Mouse (Mus musculus): Measurements from ENCODE around the gene Foxi2. TPM values are rescaled to one million over a fixed set of nuclear protein-coding genes. Genes with fewer than 3 reads are reported as not detected.
A peak's percentile ranks its signal among the peaks of the same experiment; 100 is the strongest.

The Foxi2 gene
- not detected for total RNA-seq (2021)
- long read RNA-seq, experiment 1, result 0 reads
- long read RNA-seq, experiment 2, result 0 reads

GRCm38 (mm10) chr7:135410237-135410965 is at the start of gene Foxi2:
Foxi2 (plus strand) TSS chr7:135410308.
- intact Hi-C loops (cut with DNase I), result no loop called here
- DNase-seq, result no peak

DNA sequence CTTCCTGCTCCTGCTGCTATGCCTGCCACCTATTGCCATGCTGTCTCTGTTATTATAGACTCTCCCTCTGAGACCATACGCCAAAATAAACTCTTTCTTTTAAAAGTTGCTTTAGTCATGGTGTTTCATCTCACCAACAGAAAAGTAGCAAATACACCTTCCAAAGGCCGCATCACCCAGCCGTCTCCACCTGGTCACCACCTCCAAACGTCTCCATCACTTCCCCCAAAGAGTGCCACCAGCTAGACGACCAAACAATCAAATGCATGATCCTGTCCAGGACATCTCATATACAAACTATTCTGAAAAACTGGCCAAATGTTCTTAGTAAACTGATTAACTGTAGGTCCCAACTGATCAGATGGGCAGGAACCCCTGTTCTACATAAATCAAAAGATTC is 45.5 kb upstream of the Foxi2 start:
- no peak for DNase-seq
- intact Hi-C loops (cut with DNase I), result no loop called here

- no peak for DNase-seq
- intact Hi-C loops (cut with DNase I), result no loop called here
Observed at GRCm38 (mm10) chr7:135376048-135376447, 34.1 kb upstream of the Foxi2 start.

GRCm38 (mm10) chr7:135376932-135377331 is 33.2 kb upstream of the Foxi2 start:
- intact Hi-C loops (cut with DNase I), result no loop called here
- DNase-seq, result peak in 1 of 2 experiments; percentile 3

DNA sequence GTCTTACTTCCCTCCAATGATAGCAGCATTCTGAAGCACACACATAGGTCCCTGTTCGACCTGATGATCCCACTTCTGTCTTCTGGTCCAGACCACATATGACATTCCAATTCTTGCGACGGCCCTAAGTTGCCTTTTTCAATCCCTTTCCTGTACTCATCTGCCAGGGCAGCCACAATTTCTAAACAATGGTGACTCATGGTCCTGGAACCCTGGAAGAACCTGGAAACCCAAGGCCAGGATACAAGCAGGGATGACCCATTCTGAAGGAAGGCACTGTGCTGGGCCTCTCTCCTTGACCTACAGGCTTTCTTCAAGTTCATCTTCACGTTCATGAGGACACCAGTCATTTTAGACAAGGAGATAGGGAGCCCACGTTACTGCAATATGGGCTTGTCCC is 31.8 kb upstream of the Foxi2 start:
- no peak for DNase-seq
- intact Hi-C loops (cut with DNase I), result no loop called here

- no peak for DNase-seq
- intact Hi-C loops (cut with DNase I), result no loop called here
Observed at GRCm38 (mm10) chr7:135389039-135389438, 21.1 kb upstream of the Foxi2 start.

- intact Hi-C loops (cut with DNase I), result no loop called here
- DNase-seq, result no peak
Observed at GRCm38 (mm10) chr7:135392949-135393542, 17.1 kb upstream of the Foxi2 start.

GRCm38 (mm10) chr7:135394436-135394835 is 15.7 kb upstream of the Foxi2 start:
- DNase-seq, result no peak
- intact Hi-C loops (cut with DNase I), result no loop called here

- intact Hi-C loops (cut with DNase I), result no loop called here
Observed at GRCm38 (mm10) chr7:135395242-135395641, 14.9 kb upstream of the Foxi2 start.

DNA sequence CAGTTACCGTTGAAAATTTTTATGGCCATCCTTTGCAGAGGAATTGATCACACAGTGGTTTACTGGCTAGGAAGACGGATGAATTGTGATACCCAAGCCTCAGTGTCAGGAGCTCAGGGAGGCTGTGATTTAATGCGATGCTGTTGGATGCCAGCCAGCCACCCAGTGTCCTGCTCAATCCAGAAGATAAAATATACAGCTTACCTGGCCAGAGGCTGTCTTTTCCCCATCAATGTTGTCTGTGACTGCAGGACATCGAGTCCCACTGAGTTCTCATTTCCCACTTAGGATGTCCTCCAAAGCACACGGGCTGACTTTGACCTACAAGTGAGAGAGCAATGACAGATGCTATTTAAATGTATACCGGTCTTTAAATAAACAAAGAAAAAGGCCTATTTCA is 13.0 kb upstream of the Foxi2 start:
- intact Hi-C loops (cut with DNase I), result no loop called here
- no peak for DNase-seq

More at GRCm38 (mm10) chr7:135395242-135395641, 14.9 kb upstream of the Foxi2 start:
- DNase-seq, result no peak

GRCm38 (mm10) chr7:135397874-135398273 is 12.2 kb upstream of the Foxi2 start:
- DNase-seq, result no peak
- intact Hi-C loops (cut with DNase I), result no loop called here

- intact Hi-C loops (cut with DNase I), result no loop called here
- DNase-seq, result peak in 1 of 2 experiments; percentile 38
Observed at GRCm38 (mm10) chr7:135403416-135403815, 6.7 kb upstream of the Foxi2 start.

DNA sequence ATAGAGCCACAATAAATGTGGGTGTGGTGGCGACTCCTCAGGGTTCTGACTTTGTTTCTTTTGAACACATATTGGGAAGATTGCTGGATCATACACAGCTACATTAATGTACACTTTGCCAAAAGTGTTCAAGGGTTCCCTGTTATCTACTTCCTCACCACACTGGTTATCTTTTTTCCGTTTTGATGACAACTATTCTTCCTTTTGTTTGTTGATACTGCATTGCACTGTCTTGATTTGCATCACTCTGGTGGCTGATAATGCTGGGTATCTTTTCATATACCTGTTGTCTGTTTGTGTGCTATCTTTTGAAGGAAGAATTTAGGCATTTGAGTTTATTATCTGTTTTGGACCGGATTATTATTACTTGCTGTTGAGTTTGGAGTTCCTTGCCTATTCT is 3.3 kb upstream of the Foxi2 start:
- intact Hi-C loops (cut with DNase I), result no loop called here
- DNase-seq, result no peak

GRCm38 (mm10) chr7:135408501-135408900 is 1.6 kb upstream of the Foxi2 start:
- DNase-seq, result no peak
- intact Hi-C loops (cut with DNase I), result no loop called here

DNA sequence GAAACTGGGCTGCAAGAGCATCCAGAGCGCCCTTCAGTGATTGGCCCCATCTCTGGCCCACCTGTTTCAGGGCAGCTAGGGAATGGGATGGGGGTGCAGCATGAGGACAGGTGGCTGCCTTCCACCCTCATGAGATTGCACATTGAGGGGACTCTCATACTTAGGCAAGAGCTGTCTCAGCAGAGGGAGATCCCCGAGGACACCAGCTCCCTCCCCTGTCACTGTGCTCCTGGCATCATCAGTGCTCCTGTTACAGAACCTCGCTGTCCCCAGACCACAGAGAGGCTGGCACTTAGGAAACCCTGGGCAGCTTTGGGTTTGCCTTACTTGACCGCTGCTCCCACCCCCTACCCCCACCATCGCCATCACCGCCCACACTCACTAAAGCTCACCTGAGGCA is 2.2 kb downstream of the Foxi2 start:
- intact Hi-C loops (cut with DNase I), result no loop called here
- no peak for DNase-seq

GRCm38 (mm10) chr7:135428840-135429239 is 18.7 kb downstream of the Foxi2 start:
- intact Hi-C loops (cut with DNase I), result no loop called here

DNA sequence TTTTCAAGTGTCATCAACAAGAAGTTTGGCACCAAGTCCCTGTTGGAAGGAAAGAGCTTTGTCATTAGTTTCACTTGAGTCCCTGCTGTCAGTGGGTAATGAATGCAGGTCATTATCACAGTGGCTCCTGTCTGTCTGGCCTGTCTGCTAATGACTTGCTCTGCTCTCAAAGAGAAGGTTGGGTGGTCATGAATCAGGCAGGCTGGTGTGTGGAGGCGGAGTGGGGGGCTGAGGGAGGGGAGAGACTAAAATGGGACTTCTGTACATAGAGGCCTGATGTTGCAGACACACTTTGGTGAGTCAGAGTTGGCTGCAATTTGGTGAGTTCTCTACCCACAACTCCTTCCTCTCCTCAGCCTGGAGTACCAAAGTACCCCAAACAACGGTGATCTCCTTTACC is 20.8 kb downstream of the Foxi2 start:
- DNase-seq, result no peak
- intact Hi-C loops (cut with DNase I), result no loop called here

More at GRCm38 (mm10) chr7:135428840-135429239, 18.7 kb downstream of the Foxi2 start:
- no peak for DNase-seq

- intact Hi-C loops (cut with DNase I), result no loop called here
- no peak for DNase-seq
Observed at GRCm38 (mm10) chr7:135443903-135444302, 33.8 kb downstream of the Foxi2 start.

DNA sequence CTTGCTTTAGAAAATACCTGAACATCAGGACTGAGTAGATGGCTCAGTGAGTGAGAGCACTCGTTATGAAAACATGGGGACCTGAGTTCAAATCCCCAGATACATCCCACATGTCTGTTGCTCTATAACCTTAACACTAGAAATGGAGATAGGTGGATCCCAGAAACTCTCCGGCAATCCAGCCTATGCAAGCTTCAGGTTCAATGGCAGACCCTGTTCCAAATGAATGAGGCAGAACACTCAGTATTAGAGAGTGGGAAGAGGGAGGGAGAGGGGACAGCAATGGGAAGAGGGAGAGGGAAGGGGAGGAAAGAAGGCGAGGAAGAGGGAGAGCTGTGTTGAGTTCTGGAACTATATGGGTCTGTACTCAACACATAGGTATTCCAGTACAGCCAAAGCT is 41.2 kb downstream of the Foxi2 start:
- DNase-seq, result no peak
- intact Hi-C loops (cut with DNase I), result no loop called here

DNA sequence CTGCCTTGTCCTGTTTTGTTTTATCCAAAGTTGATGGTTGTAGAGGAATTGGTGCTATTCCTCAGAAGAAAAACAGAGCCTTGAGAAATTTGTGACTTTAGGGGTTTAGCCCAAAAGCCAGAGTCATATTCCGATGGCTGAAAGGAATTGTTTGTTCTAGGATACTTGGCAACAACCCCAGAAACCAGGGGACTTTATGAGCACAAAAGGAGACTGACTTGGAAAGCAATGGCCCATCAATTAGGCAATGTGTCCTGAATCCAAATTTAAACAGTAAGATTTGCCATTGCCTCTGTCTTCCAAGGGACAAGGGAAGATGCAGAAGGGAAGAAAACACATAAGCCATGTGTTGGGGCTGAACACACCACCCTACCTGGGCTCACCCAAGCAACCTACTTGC is 42.3 kb downstream of the Foxi2 start:
- no peak for DNase-seq
- intact Hi-C loops (cut with DNase I), result no loop called here

- intact Hi-C loops (cut with DNase I), result no loop called here
- DNase-seq, result no peak
Observed at GRCm38 (mm10) chr7:135453690-135454089, 43.6 kb downstream of the Foxi2 start.

All from gastrocnemius, postnatal 36 days (tissue).